Comparison of ENCODE assay signal across 8 mouse cellular contexts in the genomic region with DNA sequence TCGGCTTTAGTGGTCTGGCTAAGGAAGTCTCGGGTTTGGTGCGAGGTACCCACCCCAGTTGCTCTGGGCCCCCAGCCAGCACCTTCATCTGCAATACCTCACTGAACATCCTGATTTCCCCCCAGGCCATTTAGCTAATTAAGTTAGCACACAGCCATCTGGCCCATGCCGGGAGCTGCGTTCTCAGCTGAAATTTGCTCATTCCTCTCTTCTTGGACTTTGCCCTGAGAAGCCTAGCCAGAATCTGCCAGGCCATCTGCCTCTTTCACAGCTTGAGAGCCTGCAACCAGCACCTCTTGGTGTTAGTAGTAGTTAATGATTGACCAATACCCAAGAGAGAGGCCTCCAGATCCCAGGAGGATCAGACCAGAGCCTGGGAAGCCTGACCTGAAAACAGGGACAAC. TPM values are rescaled to one million over a fixed set of nuclear protein-coding genes. Genes with fewer than 3 reads are reported as not detected.
DNase-seq lines count a peak whose midpoint lies in the region; ATAC-seq and TF ChIP-seq lines count a peak whose summit lies in the region.

No protein-coding gene starts in this region.

- H3K27me3 ChIP-seq in hindbrain, embryonic 14.5 days (ENCODE audit: control insufficient read depth, insufficient read depth, low read length), result no peaks in the 10 kb centered on the region
- H3K27me3 ChIP-seq in hindbrain, embryonic 12.5 days, result no peaks in the 10 kb centered on the region
- H3K27me3 ChIP-seq in intestine, postnatal 0 days (replicated peaks; ENCODE audit: control insufficient read depth, insufficient read depth, low read length), result no peaks in the 10 kb centered on the region
- H3K27me3 ChIP-seq in liver, postnatal 0 days (ENCODE audit: insufficient read depth, low read length), result no peaks in the 10 kb centered on the region

- no peak overlapping the region for H3K4me3 ChIP-seq in hindbrain, embryonic 14.5 days (replicated peaks; ENCODE audit: low read length)
- H3K4me3 ChIP-seq in hindbrain, embryonic 12.5 days, result no peak overlapping the region
- no peak overlapping the region for H3K4me3 ChIP-seq in intestine, postnatal 0 days (ENCODE audit: low read depth, low read length)
- no peak overlapping the region for H3K4me3 ChIP-seq in liver, postnatal 0 days (ENCODE audit: low read depth, low read length)

- no peak overlapping the region; the same call in 1 of the 2 replicates for H3K9ac ChIP-seq in hindbrain, embryonic 14.5 days
- H3K9ac ChIP-seq in hindbrain, embryonic 12.5 days, result no peak overlapping the region
- H3K9ac ChIP-seq in intestine, postnatal 0 days (ENCODE audit: low read depth, low read length), result no peak overlapping the region
- no peak overlapping the region for H3K9ac ChIP-seq in liver, postnatal 0 days (replicated peaks)

- peaks cover 99% of the 10 kb centered on the region for H3K36me3 ChIP-seq in hindbrain, embryonic 14.5 days (replicated peaks; ENCODE audit: control insufficient read depth, insufficient read depth)
- peaks cover 99% of the 10 kb centered on the region for H3K36me3 ChIP-seq in hindbrain, embryonic 12.5 days
- peaks cover 82% of the 10 kb centered on the region for H3K36me3 ChIP-seq in intestine, postnatal 0 days (ENCODE audit: control insufficient read depth, insufficient read depth)
- H3K36me3 ChIP-seq in liver, postnatal 0 days (replicated peaks; ENCODE audit: insufficient read depth, low read length), result peaks cover 85% of the 10 kb centered on the region

- 38% methylated on average over 5 of the region's 5 CpGs for WGBS in hindbrain, embryonic 14.5 days
- WGBS in hindbrain, embryonic 12.5 days, result 67% methylated on average over 5 of the region's 5 CpGs
- WGBS in intestine, postnatal 0 days, result 28% methylated on average over 5 of the region's 5 CpGs
- WGBS in liver, postnatal 0 days (ENCODE audit: insufficient replicate concordance), result 59% methylated on average over 5 of the region's 5 CpGs

- no peak for ATAC-seq in hindbrain, embryonic 14.5 days (ENCODE audit: low FRiP score)
- ATAC-seq in hindbrain, embryonic 12.5 days (ENCODE audit: low FRiP score), result no peak
- ATAC-seq in intestine, postnatal 0 days, result peak; percentile 93
- peak; percentile 90 for ATAC-seq in liver, postnatal 0 days
- ATAC-seq in erythroblast, adult 5-6 weeks (replicated peaks; ENCODE audit: low FRiP score, poor library complexity, severe bottlenecking), result no peak

- no peak; the same call in 1 of the 2 replicates for TF ChIP-seq EP300 in liver, postnatal 0 days (IDR thresholded peaks at IDR 0.05; ENCODE audit: low read depth)

- no peaks in the 10 kb centered on the region for H3K9me3 ChIP-seq in hindbrain, embryonic 14.5 days (ENCODE audit: control insufficient read depth, low read length)
- H3K9me3 ChIP-seq in hindbrain, embryonic 12.5 days (replicated peaks), result no peaks in the 10 kb centered on the region
- no peaks in the 10 kb centered on the region for H3K9me3 ChIP-seq in intestine, postnatal 0 days (ENCODE audit: control insufficient read depth)
- H3K9me3 ChIP-seq in liver, postnatal 0 days (ENCODE audit: low read length), result no peaks in the 10 kb centered on the region

- DNase-seq in hindbrain, embryonic 14.5 days (ENCODE audit: low spot score), result peak; percentile 52
- peak; percentile 92 for DNase-seq in cerebellum, adult 11-12 months
- peak; percentile 49 for DNase-seq in liver, postnatal 0 days
- no peak for DNase-seq in testis, postnatal 10 days (ENCODE audit: low spot score)
- no peak for DNase-seq in lung, postnatal 14 days

- TF ChIP-seq CTCF in intestine, postnatal 0 days (IDR thresholded peaks at IDR 0.05; ENCODE audit: low read depth), result no peak
- no peak for TF ChIP-seq CTCF in liver, postnatal 0 days (IDR thresholded peaks at IDR 0.05; ENCODE audit: low read depth)

- H3K4me1 ChIP-seq in hindbrain, embryonic 14.5 days (replicated peaks; ENCODE audit: control insufficient read depth, insufficient read depth, low read length), result no peaks in the 10 kb centered on the region; the same call in 1 of the 2 replicates
- H3K4me1 ChIP-seq in hindbrain, embryonic 12.5 days, result 0 out of 2 replicates have a peak, but pooled peaks cover 5% of the 10 kb centered on the region
- H3K4me1 ChIP-seq in intestine, postnatal 0 days (replicated peaks; ENCODE audit: control insufficient read depth, insufficient read depth, low read length), result no peaks in the 10 kb centered on the region
- 0 out of 2 replicates have a peak, but pooled peaks cover 2% of the 10 kb centered on the region for H3K4me1 ChIP-seq in liver, postnatal 0 days (ENCODE audit: insufficient read depth)

- no peak overlapping the region for H3K4me2 ChIP-seq in hindbrain, embryonic 14.5 days (replicated peaks)
- H3K4me2 ChIP-seq in hindbrain, embryonic 12.5 days (replicated peaks), result no peak overlapping the region
- H3K4me2 ChIP-seq in intestine, postnatal 0 days (replicated peaks; ENCODE audit: low read depth), result peak overlapping the region; percentile 24; the same call in 1 of the 2 replicates
- no peak overlapping the region for H3K4me2 ChIP-seq in liver, postnatal 0 days (ENCODE audit: low read depth, low read length)

- H3K27ac ChIP-seq in hindbrain, embryonic 14.5 days, result no peak overlapping the region; the same call in 1 of the 2 replicates
- no peak overlapping the region for H3K27ac ChIP-seq in hindbrain, embryonic 12.5 days
- H3K27ac ChIP-seq in intestine, postnatal 0 days (ENCODE audit: low read depth, low read length), result peak overlapping the region; percentile 54; the same call in 1 of the 2 replicates
- no peak overlapping the region; the same call in 1 of the 2 replicates for H3K27ac ChIP-seq in liver, postnatal 0 days (ENCODE audit: low read depth)

RNA-seq across cellular contexts. Expression of a gene that starts 9.6 kb away (rescaled TPM):
- 224 and 244 TPM in 2 replicates for polyA plus RNA-seq in hindbrain, embryonic 14.5 days (2014; fragmentation: Nextera tagmentation; extraction: Ambion mirVana)
- polyA plus RNA-seq in hindbrain, embryonic 12.5 days (2016; fragmentation: Nextera tagmentation; extraction: Ambion mirVana), result 348 and 359 TPM in 2 replicates
- 29.3 and 29.5 TPM in 2 replicates for polyA plus RNA-seq in intestine, postnatal 0 days (2015; fragmentation: Nextera tagmentation; extraction: Ambion mirVana)
- 24.4 and 29.8 TPM in 2 replicates for polyA plus RNA-seq in liver, postnatal 0 days (2015; fragmentation: Nextera tagmentation; extraction: Ambion mirVana)
- 29.0 and 34.4 TPM in 2 replicates for total RNA-seq in erythroblast, adult 5-6 weeks (2015; ENCODE audit: low replicate concordance)
- 16.2 and 28.4 TPM in 2 replicates for total RNA-seq in erythroblast, adult 5-6 weeks (2017; ENCODE audit: low replicate concordance)

RNA-seq across cellular contexts. Expression of a gene that starts 27.2 kb away (rescaled TPM):
- polyA plus RNA-seq in hindbrain, embryonic 14.5 days (2014; fragmentation: Nextera tagmentation; extraction: Ambion mirVana), result 2.0 and 2.7 TPM in 2 replicates
- 2.7 and 3.2 TPM in 2 replicates for polyA plus RNA-seq in hindbrain, embryonic 12.5 days (2016; fragmentation: Nextera tagmentation; extraction: Ambion mirVana)
- polyA plus RNA-seq in intestine, postnatal 0 days (2015; fragmentation: Nextera tagmentation; extraction: Ambion mirVana), result 0.18 and 0.22 TPM in 2 replicates
- 0.11 and 0.22 TPM in 2 replicates for polyA plus RNA-seq in liver, postnatal 0 days (2015; fragmentation: Nextera tagmentation; extraction: Ambion mirVana)
- not detected in 2 replicates for total RNA-seq in erythroblast, adult 5-6 weeks (2015; ENCODE audit: low replicate concordance)
- total RNA-seq in erythroblast, adult 5-6 weeks (2017; ENCODE audit: low replicate concordance), result not detected in 2 replicates

RNA-seq across cellular contexts. Expression of a gene that starts 45.6 kb away (rescaled TPM):
- polyA plus RNA-seq in hindbrain, embryonic 14.5 days (2014; fragmentation: Nextera tagmentation; extraction: Ambion mirVana), result 15.6 and 17.7 TPM in 2 replicates
- 13.7 and 14.8 TPM in 2 replicates for polyA plus RNA-seq in hindbrain, embryonic 12.5 days (2016; fragmentation: Nextera tagmentation; extraction: Ambion mirVana)
- 1.8 and 1.9 TPM in 2 replicates for polyA plus RNA-seq in intestine, postnatal 0 days (2015; fragmentation: Nextera tagmentation; extraction: Ambion mirVana)
- 0.88 and 1.3 TPM in 2 replicates for polyA plus RNA-seq in liver, postnatal 0 days (2015; fragmentation: Nextera tagmentation; extraction: Ambion mirVana)
- 2.3 and 3.7 TPM in 2 replicates for total RNA-seq in erythroblast, adult 5-6 weeks (2015; ENCODE audit: low replicate concordance)
- total RNA-seq in erythroblast, adult 5-6 weeks (2017; ENCODE audit: low replicate concordance), result 5.3 and 7.2 TPM in 2 replicates

RNA-seq across cellular contexts. Expression of a gene that starts 56.5 kb away (rescaled TPM):
- 47.2 and 53.3 TPM in 2 replicates for polyA plus RNA-seq in hindbrain, embryonic 14.5 days (2014; fragmentation: Nextera tagmentation; extraction: Ambion mirVana)
- polyA plus RNA-seq in hindbrain, embryonic 12.5 days (2016; fragmentation: Nextera tagmentation; extraction: Ambion mirVana), result 29.1 and 29.2 TPM in 2 replicates
- 15.6 and 16.3 TPM in 2 replicates for polyA plus RNA-seq in intestine, postnatal 0 days (2015; fragmentation: Nextera tagmentation; extraction: Ambion mirVana)
- 20.2 and 21.9 TPM in 2 replicates for polyA plus RNA-seq in liver, postnatal 0 days (2015; fragmentation: Nextera tagmentation; extraction: Ambion mirVana)
- total RNA-seq in erythroblast, adult 5-6 weeks (2015; ENCODE audit: low replicate concordance), result 1.5 and 1.9 TPM in 2 replicates
- total RNA-seq in erythroblast, adult 5-6 weeks (2017; ENCODE audit: low replicate concordance), result 4.3 and 4.5 TPM in 2 replicates

Comparison
In these comparisons a context has a peak if more than half of its experiments do, and no peak if none do; other contexts are left out.
1. ATAC-seq: peak in intestine, postnatal 0 days (single experiment) and liver, postnatal 0 days (single experiment); none in hindbrain, embryonic 14.5 days (single experiment), hindbrain, embryonic 12.5 days (single experiment) and erythroblast, adult 5-6 weeks (single experiment).
2. DNase-seq: peak in hindbrain, embryonic 14.5 days (single experiment), cerebellum, adult 11-12 months (single experiment) and liver, postnatal 0 days (single experiment); none in testis, postnatal 10 days (single experiment) and lung, postnatal 14 days (single experiment).